Mouse (Mus musculus): Measurements from ENCODE around the gene Ralgps1.
"Not testable (repeated sequence)": the region's sequence is repeated elsewhere in the genome, so short reads cannot be mapped to it uniquely, and the experiment has no call there.

DNA sequence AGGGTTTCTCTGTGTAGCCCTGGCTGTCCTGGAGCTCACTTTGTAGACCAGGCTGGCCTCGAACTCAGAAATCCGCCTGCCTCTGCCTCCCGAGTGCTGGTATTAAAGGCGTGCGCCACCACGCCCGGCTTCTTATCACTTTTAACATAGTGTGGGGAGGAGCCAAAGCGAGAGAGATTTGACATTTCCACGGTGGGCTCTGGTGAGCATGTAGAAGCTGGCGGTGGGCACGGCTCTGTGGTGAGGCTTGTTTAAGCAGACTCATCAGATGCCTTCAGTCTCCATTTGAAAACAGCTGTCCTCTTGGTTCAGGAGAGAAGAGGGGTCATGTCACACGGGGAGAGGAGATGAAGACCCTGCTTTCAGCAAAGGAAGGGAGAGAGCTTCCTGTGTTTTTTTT is 274.0 kb downstream of the Ralgps1 start:
- TF ChIP-seq CTCF (IDR thresholded peaks at IDR 0.05; ENCODE audit: control insufficient read depth, insufficient read depth, insufficient read length); MYOD1 (IDR thresholded peaks at IDR 0.05; ENCODE audit: control insufficient read depth, insufficient read length, low read depth); MAX (IDR thresholded peaks at IDR 0.05); USF1 (IDR thresholded peaks at IDR 0.05; ENCODE audit: low read depth); MYOG (IDR thresholded peaks at IDR 0.05; ENCODE audit: control insufficient read depth, extremely low read depth, insufficient read length); CEBPB (IDR thresholded peaks at IDR 0.05; ENCODE audit: low read depth): not testable (repeated sequence)
